Mouse (Mus musculus): ENCODE data around the gene Fam221a.

Gene Fam221a

DNA sequence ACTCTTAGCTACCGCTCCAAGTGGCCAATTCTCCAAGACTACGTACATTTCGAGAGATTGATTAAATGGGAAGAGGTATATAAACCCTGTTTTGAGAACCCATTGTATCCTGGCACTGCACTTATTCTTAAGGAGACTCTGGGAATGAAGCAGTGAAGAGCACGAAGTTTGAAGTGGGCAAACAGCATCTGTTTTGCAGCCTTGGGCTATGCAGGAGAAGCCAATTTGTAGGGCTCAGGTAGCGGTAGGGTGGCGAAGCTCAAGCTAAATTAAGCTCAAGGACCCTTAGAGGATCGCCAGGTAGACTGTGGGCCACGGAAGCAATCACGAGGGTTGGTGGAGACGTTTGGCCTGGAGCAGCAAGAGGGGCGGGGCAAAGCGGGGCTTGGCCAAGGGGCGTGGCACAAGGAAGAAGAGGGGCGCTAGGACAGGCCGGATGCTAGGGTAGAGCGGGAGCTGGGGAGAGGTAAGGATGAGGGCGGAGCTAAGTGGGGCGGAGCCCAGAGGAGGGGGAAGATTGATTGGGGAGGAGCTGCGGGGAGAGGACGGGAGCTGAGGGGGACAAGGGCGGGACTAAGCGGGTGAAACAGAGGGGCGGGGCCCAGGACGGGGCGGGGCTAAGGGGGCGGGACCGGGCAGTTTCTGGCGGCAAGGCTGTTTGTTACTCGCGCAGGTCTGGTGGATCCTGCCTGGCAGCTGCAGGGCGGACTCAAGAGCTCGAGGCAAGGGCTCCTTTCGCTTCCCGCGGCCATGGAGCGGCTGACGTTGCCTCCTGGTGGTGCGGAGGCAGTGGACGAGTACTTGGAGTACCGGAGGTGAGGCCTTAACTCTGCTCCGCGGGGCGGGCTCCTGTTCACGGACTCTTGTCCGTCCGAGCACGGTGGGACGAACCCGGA lies at the start of gene Fam221a:
TSS of gene Fam221a (plus strand) at position 581 of the 896 bp plus-strand sequence.
- DNase-seq (ENCODE audit: low read depth, low spot score): peak; percentile 99

- peak; percentile 100 for DNase-seq (ENCODE audit: low read depth, low spot score)
Observed at GRCm38 (mm10) chr6:49318966-49319594, 48.5 kb upstream of the Fam221a start, which contains the start of gene Ccdc126. TSS of gene Ccdc126 (plus strand) at chr6:49319274.

- no peak for DNase-seq (ENCODE audit: low read depth, low spot score)
Observed at GRCm38 (mm10) chr6:49319595-49320315, 47.8 kb upstream of the Fam221a start.

GRCm38 (mm10) chr6:49321341-49321740 lies 46.2 kb upstream of the Fam221a start:
- no peak for DNase-seq (ENCODE audit: low read depth, low spot score)

GRCm38 (mm10) chr6:49322056-49322455 lies 45.5 kb upstream of the Fam221a start:
- DNase-seq (ENCODE audit: low read depth, low spot score): no peak

- DNase-seq (ENCODE audit: low read depth, low spot score): no peak
Observed at GRCm38 (mm10) chr6:49322986-49323385, 44.6 kb upstream of the Fam221a start.

DNA sequence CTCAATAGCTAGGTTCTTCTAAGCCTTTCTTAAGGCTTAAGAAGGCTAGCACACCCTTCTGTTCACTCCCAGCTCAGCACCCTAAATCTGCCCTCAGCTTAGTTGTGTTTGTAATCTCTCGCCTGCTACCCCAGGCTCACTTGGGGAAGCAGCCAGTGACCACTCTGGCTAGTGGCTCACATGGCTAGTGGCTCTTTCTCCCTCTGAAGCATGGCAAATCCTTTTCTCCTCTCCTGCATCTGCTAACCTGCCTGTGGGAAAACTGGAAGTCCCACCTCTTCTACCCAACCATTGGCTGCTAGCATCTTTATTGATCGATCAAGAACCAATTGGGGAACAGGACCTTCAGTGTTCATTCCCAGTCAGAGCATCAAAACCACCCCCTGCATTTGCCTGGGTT lies 43.0 kb upstream of the Fam221a start:
- peak; percentile 68 for DNase-seq (ENCODE audit: low read depth, low spot score)

DNA sequence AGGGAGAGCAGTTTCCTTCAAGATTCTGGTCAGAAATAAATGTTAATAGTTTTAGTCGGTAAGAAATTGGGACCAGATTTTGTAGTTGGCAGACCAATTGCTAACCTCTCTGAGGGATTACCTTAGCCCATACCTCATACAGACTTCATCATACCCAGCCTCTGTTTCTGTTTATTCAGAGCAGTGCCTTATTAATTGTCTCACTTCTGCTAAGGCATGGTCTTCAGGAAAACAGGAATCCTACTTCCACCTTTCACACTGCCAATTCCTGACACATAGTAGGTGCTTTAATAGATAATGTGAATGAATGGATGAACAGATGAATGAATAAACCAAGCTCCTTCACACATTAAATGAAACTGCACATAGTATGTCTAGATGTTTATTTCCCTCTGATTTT lies 42.2 kb upstream of the Fam221a start:
- no peak for DNase-seq (ENCODE audit: low read depth, low spot score)

DNA sequence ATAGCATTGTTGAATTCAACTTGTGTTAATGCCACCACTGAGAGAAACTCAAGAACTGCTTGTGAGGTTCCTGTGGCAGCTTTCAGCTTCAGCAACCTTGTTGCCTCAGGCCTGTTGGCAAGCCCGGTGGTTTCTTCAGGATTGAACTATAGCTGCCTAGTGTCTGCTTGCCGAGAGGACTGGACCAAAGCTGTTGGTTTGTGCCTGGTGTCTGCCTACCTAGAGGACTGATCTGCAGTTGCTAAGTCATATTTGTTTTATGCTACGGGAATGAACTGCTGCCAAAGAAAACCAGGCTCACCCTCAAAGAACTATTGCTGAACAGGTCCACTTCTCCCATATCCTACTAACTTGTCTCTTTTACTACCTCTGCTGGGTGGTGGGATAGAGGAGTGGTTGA lies 40.7 kb upstream of the Fam221a start:
- DNase-seq (ENCODE audit: low read depth, low spot score): no peak

GRCm38 (mm10) chr6:49331369-49332059 lies 36.0 kb upstream of the Fam221a start:
- DNase-seq (ENCODE audit: low read depth, low spot score): no peak

- DNase-seq (ENCODE audit: low read depth, low spot score): no peak
Observed at GRCm38 (mm10) chr6:49332060-49332370, 35.5 kb upstream of the Fam221a start.

GRCm38 (mm10) chr6:49338566-49338965 lies 29.0 kb upstream of the Fam221a start:
- peak; percentile 91 for DNase-seq (ENCODE audit: low read depth, low spot score)

DNA sequence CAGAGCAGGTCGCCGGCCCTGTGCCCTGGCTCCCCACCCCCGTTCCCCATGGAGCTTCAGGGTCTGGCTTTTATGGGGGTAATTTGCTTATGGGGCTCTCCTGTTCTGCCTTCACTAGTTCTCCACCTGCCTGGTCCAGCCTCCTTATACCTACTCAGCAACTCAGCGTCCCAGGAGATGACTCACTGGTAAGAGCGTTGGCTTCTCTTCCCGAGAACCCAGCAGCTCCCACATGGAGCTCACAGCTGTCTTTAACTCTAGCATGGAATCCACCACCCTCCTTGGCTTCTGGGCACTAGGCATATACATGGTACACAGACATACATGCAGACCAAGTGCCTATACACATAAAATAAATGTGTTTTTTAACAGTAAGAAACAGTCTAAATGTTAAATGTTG lies 28.4 kb upstream of the Fam221a start:
- no peak for DNase-seq (ENCODE audit: low read depth, low spot score)

GRCm38 (mm10) chr6:49343737-49344469 lies 23.6 kb upstream of the Fam221a start:
- DNase-seq (ENCODE audit: low read depth, low spot score): no peak

- no peak for DNase-seq (ENCODE audit: low read depth, low spot score)
Observed at GRCm38 (mm10) chr6:49349826-49350225, 17.7 kb upstream of the Fam221a start.

DNA sequence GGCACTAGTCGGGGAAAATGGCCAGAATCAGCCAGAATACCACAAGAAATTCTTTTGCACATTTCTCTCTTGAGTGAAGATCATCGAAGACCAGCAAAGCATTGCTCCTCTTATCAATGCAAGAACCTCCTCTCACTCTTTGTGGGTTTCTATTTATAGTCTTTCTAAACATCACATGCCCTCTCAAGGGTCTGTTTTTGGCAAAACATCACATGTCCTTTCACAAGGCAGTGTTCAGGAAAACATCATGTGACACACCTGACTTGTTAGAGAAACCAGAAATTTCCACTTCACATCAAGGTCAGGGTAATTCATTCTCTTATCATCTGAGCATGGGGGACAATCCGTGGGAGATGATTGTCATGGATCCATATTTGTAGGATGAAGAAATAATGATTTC lies 12.9 kb upstream of the Fam221a start:
- no peak for DNase-seq (ENCODE audit: low read depth, low spot score)

GRCm38 (mm10) chr6:49355171-49355570 lies 12.4 kb upstream of the Fam221a start:
- peak; percentile 80 for DNase-seq (ENCODE audit: low read depth, low spot score)

- DNase-seq (ENCODE audit: low read depth, low spot score): peak; percentile 51
Observed at GRCm38 (mm10) chr6:49360420-49360819, 7.1 kb upstream of the Fam221a start.

GRCm38 (mm10) chr6:49368212-49368611 lies 673 bp downstream of the Fam221a start:
- peak; percentile 13 for DNase-seq (ENCODE audit: low read depth, low spot score)

- no peak for DNase-seq (ENCODE audit: low read depth, low spot score)
Observed at GRCm38 (mm10) chr6:49372705-49373104, 5.2 kb downstream of the Fam221a start.

DNA sequence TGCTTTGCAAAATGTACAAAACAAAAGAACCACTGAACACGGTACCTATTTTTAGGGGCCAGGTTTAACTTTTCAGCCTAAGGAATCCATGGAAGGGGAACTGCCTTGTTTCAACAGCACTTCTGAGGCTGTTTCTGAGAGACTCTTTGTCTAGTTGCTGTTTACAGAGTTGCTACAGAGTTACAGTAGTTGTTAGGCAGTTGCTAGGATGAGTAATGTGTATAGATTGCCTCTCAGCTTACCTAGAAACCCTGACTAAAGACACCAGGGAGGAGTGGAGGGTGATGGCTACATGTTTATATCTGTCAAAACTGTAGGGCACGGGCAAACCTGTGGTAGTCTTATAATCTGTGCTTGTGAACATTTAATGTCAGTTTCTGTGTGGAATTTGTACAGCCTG lies 6.4 kb downstream of the Fam221a start:
- DNase-seq (ENCODE audit: low read depth, low spot score): no peak
